Mouse (Mus musculus) liver, embryonic 14.5 days (tissue): ENCODE data around the gene Nr3c2.

Experiments used
- CTCF ChIP-seq: IDR thresholded peaks from 2 replicates; pipeline ENCODE4 v1.5.1; 2016; ENCODE audit warnings: antibody characterized with exemption, low read depth, control low read depth
- EP300 ChIP-seq: IDR thresholded peaks from 2 replicates; pipeline ENCODE4 v1.6.1; 2016; ENCODE audit warnings: antibody characterized with exemption, low read depth

DNA sequence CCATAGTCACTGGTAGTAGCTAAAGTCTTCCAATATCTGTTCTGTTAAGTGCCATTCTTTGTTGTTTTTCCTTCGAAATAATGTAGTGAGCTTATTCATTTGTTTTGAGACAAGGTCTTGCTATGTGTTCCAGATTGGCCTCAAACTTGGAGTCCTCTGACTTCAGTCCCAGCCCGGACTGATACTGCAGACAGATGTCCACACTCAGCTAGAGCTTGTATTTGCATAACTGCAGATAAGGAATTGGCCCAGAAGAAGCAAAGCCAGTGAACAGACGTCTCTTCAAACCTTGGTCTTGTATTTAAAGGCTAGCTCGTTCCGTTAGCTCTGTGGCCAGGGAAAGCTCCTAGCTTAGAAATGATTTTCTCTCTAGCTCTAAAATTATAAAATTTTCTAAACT lies 223.1 kb downstream of the Nr3c2 start:
- no peak for TF ChIP-seq EP300
- no peak for TF ChIP-seq CTCF
